Mouse (Mus musculus): ENCODE results near the gene Galnt6. TPM values are rescaled to one million over a fixed set of nuclear protein-coding genes. Genes with fewer than 3 reads are reported as not detected.
"Not testable (repeated sequence)": the region's sequence is repeated elsewhere in the genome, so short reads cannot be mapped to it uniquely, and the experiment has no call there.

Gene Galnt6
- under 1 TPM; 0.34 to 0.40 TPM for total RNA-seq (2021)

GRCm38 (mm10) chr15:100729281-100729985 lies at the start of gene Galnt6:
Gene Galnt6, minus strand, starts transcription at chr15:100729376.
- intact Hi-C loops (cut with DNase I), result no loop called here
- peak; percentile 20 for DNase-seq

GRCm38 (mm10) chr15:100777020-100778016 lies 48.1 kb upstream of the Galnt6 start:
- DNase-seq, result no peak
- intact Hi-C loops (cut with DNase I), result no loop called here

GRCm38 (mm10) chr15:100776424-100776823 lies 47.2 kb upstream of the Galnt6 start:
- intact Hi-C loops (cut with DNase I), result no loop called here

GRCm38 (mm10) chr15:100775189-100776166 lies 46.3 kb upstream of the Galnt6 start:
- no peak for DNase-seq
- intact Hi-C loops (cut with DNase I), result no loop called here

More at GRCm38 (mm10) chr15:100776424-100776823, 47.2 kb upstream of the Galnt6 start:
- no peak for DNase-seq

GRCm38 (mm10) chr15:100773859-100774258 lies 44.7 kb upstream of the Galnt6 start:
- DNase-seq; intact Hi-C loops (cut with DNase I): not testable (repeated sequence)

GRCm38 (mm10) chr15:100772685-100773084 lies 43.5 kb upstream of the Galnt6 start:
- DNase-seq, result no peak

GRCm38 (mm10) chr15:100770338-100770737 lies 41.2 kb upstream of the Galnt6 start:
- intact Hi-C loops (cut with DNase I), result no loop called here
- no peak for DNase-seq

More at GRCm38 (mm10) chr15:100772685-100773084, 43.5 kb upstream of the Galnt6 start:
- intact Hi-C loops (cut with DNase I), result no loop called here

- DNase-seq; intact Hi-C loops (cut with DNase I): not testable (repeated sequence)
Measured at GRCm38 (mm10) chr15:100769023-100769422, 39.8 kb upstream of the Galnt6 start.

- intact Hi-C loops (cut with DNase I), result no loop called here
- no peak for DNase-seq
Measured at GRCm38 (mm10) chr15:100767851-100768250, 38.7 kb upstream of the Galnt6 start.

GRCm38 (mm10) chr15:100766826-100767225 lies 37.6 kb upstream of the Galnt6 start:
- intact Hi-C loops (cut with DNase I), result no loop called here
- DNase-seq, result no peak

- intact Hi-C loops (cut with DNase I), result no loop called here
- DNase-seq, result no peak
Measured at GRCm38 (mm10) chr15:100764163-100764951, 35.2 kb upstream of the Galnt6 start.

- DNase-seq, result no peak
- intact Hi-C loops (cut with DNase I), result no loop called here
Measured at GRCm38 (mm10) chr15:100762649-100763048, 33.5 kb upstream of the Galnt6 start.

GRCm38 (mm10) chr15:100761419-100762185 lies 32.4 kb upstream of the Galnt6 start, which contains the start of gene Slc4a8:
Gene Slc4a8, plus strand, starts transcription at chr15:100761747.
- peak; percentile 97 for DNase-seq
- intact Hi-C loops (cut with DNase I), result no loop called here

- intact Hi-C loops (cut with DNase I), result no loop called here
Measured at GRCm38 (mm10) chr15:100761036-100761418, 31.9 kb upstream of the Galnt6 start.

GRCm38 (mm10) chr15:100759286-100759685 lies 30.1 kb upstream of the Galnt6 start:
- DNase-seq, result no peak
- intact Hi-C loops (cut with DNase I), result no loop called here

More at GRCm38 (mm10) chr15:100761036-100761418, 31.9 kb upstream of the Galnt6 start:
- peak; percentile 11 for DNase-seq

GRCm38 (mm10) chr15:100757527-100757978 lies 28.4 kb upstream of the Galnt6 start:
- peak; percentile 56 for DNase-seq
- intact Hi-C loops (cut with DNase I), result no loop called here

GRCm38 (mm10) chr15:100755881-100756624 lies 26.9 kb upstream of the Galnt6 start:
- peak; percentile 30 for DNase-seq
- intact Hi-C loops (cut with DNase I), result no loop called here

- intact Hi-C loops (cut with DNase I), result no loop called here
- DNase-seq, result no peak
Measured at GRCm38 (mm10) chr15:100755498-100755859, 26.3 kb upstream of the Galnt6 start.
